Mouse (Mus musculus) hindbrain, embryonic 10.5 days (tissue): Measurements from ENCODE around the gene Zfyve27. TPM values are rescaled to one million over a fixed set of nuclear protein-coding genes. Genes with fewer than 3 reads are reported as not detected.

Experiments used
- DNase-seq: peaks from one replicate; pipeline ENCODE4 v3.0.0-alpha.2; 2017; ENCODE audit warnings: low spot score
- H3K27ac ChIP-seq: fragments of 300-500 bp; sonication (generic); 2 replicates; pipeline ENCODE4 v1.5.1; 2016; ENCODE audit warnings: mild to moderate bottlenecking, moderate library complexity
- H3K27me3 ChIP-seq: fragments of 300-500 bp; sonication (generic); 2 replicates; pipeline ENCODE4 v1.6.1; 2016; ENCODE audit warnings: mild to moderate bottlenecking; ENCODE audit not compliant: poor library complexity, insufficient read depth, severe bottlenecking
- H3K36me3 ChIP-seq: fragments of 300-500 bp; sonication (generic); 2 replicates; pipeline ENCODE4 v1.6.1; 2016; ENCODE audit warnings: mild to moderate bottlenecking, moderate library complexity
- H3K4me1 ChIP-seq: fragments of 300-500 bp; sonication (generic); replicated peaks from 2 replicates; pipeline ENCODE4 v1.6.1; 2016; ENCODE audit warnings: mild to moderate bottlenecking
- H3K4me3 ChIP-seq: fragments of 300-500 bp; sonication (generic); 2 replicates; pipeline ENCODE4 v1.5.1; 2016; ENCODE audit warnings: mild to moderate bottlenecking, moderate library complexity
- H3K9me3 ChIP-seq: fragments of 300-500 bp; sonication (generic); 2 replicates; pipeline ENCODE4 v1.6.1; 2016; ENCODE audit warnings: mild to moderate bottlenecking, moderate library complexity
- WGBS: fragments of 180-500 bp; shearing (Covaris S2); methylation state at CpG from one replicate; pipeline ENCODE4 v1.1.7; 2016; 5-methylcytosine and 5-hydroxymethylcytosine counted together
- polyA plus RNA-seq: library from polyadenylated mRNA; unstranded; fragments of >200 nt; fragmentation: Nextera tagmentation; extraction: Ambion mirVana; gene quantifications from 2 replicates; pipeline ENCODE4 v1.2.1, GENCODE M21; 2016

The Zfyve27 gene
- polyA plus RNA-seq, 1 experiment from 2014 or later: 40.2 TPM

GRCm38 (mm10) chr19:42145731-42146130, 18.0 kb upstream of the Zfyve27 start:
- Histone ChIP-seq H3K27me3 (peaks cover 48% of the 10 kb centered on the region), H3K4me1 (peaks cover 28% of the 10 kb centered on the region), H3K9me3 (no peaks in the 10 kb centered on the region), H3K36me3 (no peaks in the 10 kb centered on the region), H3K27ac (no peak overlapping the region), H3K4me3 (no peak overlapping the region)
- 95% methylated on average over 2 of the region's 2 CpGs for WGBS
- no peak for DNase-seq

- no peaks in the 10 kb centered on the region for H3K9me3 ChIP-seq
- no peak for DNase-seq
- WGBS: 89% methylated on average over 9 of the region's 9 CpGs
- peak overlapping the region; percentile 87; the same call in 1 of the 2 replicates for H3K27ac ChIP-seq
- H3K27me3 ChIP-seq: peaks cover 48% of the 10 kb centered on the region
- H3K4me3 ChIP-seq: peak overlapping the region; percentile 67
- H3K4me1 ChIP-seq: peaks cover 31% of the 10 kb centered on the region
- no peaks in the 10 kb centered on the region for H3K36me3 ChIP-seq
Measured at GRCm38 (mm10) chr19:42146276-42147010, 17.3 kb upstream of the Zfyve27 start.

GRCm38 (mm10) chr19:42147170-42147768, 16.5 kb upstream of the Zfyve27 start, which contains the start of gene Marveld1:
TSS of gene Marveld1 (plus strand) at chr19:42147400.
- H3K4me3 ChIP-seq: peak within 1 kb of the TSS; percentile 67
- peaks cover 48% of the 10 kb centered on the region for H3K27me3 ChIP-seq
- DNase-seq: peak; percentile 56
- H3K9me3 ChIP-seq: no peaks in the 10 kb centered on the region
- 3% methylated on average over 54 of the region's 57 CpGs for WGBS
- H3K36me3 ChIP-seq: no peaks in the 10 kb centered on the region
- H3K4me1 ChIP-seq: peaks cover 36% of the 10 kb centered on the region
- peak within 1 kb of the TSS; percentile 87 for H3K27ac ChIP-seq

GRCm38 (mm10) chr19:42147769-42148568, 15.8 kb upstream of the Zfyve27 start:
- WGBS: under 1% methylated on average over 63 of the region's 63 CpGs
- peaks cover 48% of the 10 kb centered on the region for H3K27me3 ChIP-seq
- peak overlapping the region; percentile 87 for H3K27ac ChIP-seq

GRCm38 (mm10) chr19:42148569-42148860, 15.2 kb upstream of the Zfyve27 start:
- Histone ChIP-seq H3K27me3 (peaks cover 48% of the 10 kb centered on the region), H3K4me1 (peaks cover 38% of the 10 kb centered on the region), H3K9me3 (no peaks in the 10 kb centered on the region), H3K4me3 (peak overlapping the region; percentile 67), H3K27ac (no peak overlapping the region), H3K36me3 (no peaks in the 10 kb centered on the region)
- DNase-seq: no peak
- WGBS: 21% methylated on average over 7 of the region's 7 CpGs

More at GRCm38 (mm10) chr19:42147769-42148568, 15.8 kb upstream of the Zfyve27 start:
- Histone ChIP-seq H3K4me3 (peak overlapping the region; percentile 67), H3K9me3 (no peaks in the 10 kb centered on the region), H3K4me1 (peaks cover 38% of the 10 kb centered on the region), H3K36me3 (no peaks in the 10 kb centered on the region)
- peak; percentile 74 for DNase-seq

GRCm38 (mm10) chr19:42151990-42152389, 11.8 kb upstream of the Zfyve27 start:
- Histone ChIP-seq H3K27me3 (peaks cover 25% of the 10 kb centered on the region), H3K27ac (no peak overlapping the region), H3K4me3 (no peak overlapping the region), H3K4me1 (peaks cover 36% of the 10 kb centered on the region), H3K36me3 (no peaks in the 10 kb centered on the region), H3K9me3 (no peaks in the 10 kb centered on the region)
- DNase-seq: peak; percentile 86
- 8% methylated on average over 6 of the region's 6 CpGs for WGBS

- WGBS: 75% methylated on average over 12 of the region's 12 CpGs
- H3K36me3 ChIP-seq: no peaks in the 10 kb centered on the region
- H3K4me1 ChIP-seq: peaks cover 14% of the 10 kb centered on the region
- H3K27me3 ChIP-seq: no peaks in the 10 kb centered on the region
- no peaks in the 10 kb centered on the region for H3K9me3 ChIP-seq
- no peak overlapping the region for H3K4me3 ChIP-seq
- no peak for DNase-seq
- peak overlapping the region; percentile 70 for H3K27ac ChIP-seq
Measured at GRCm38 (mm10) chr19:42157493-42158237, 6.1 kb upstream of the Zfyve27 start.

GRCm38 (mm10) chr19:42158246-42159017, 5.3 kb upstream of the Zfyve27 start:
- peaks cover 14% of the 10 kb centered on the region for H3K4me1 ChIP-seq
- no peaks in the 10 kb centered on the region for H3K36me3 ChIP-seq
- DNase-seq: peak; percentile 13
- H3K27me3 ChIP-seq: no peaks in the 10 kb centered on the region
- H3K27ac ChIP-seq: peak overlapping the region; percentile 70
- H3K4me3 ChIP-seq: no peak overlapping the region
- H3K9me3 ChIP-seq: no peaks in the 10 kb centered on the region
- WGBS: 59% methylated on average over 13 of the region's 13 CpGs

- Histone ChIP-seq H3K36me3 (no peaks in the 10 kb centered on the region), H3K27ac (no peak overlapping the region), H3K4me3 (no peak overlapping the region), H3K27me3 (peaks cover 25% of the 10 kb centered on the region), H3K4me1 (no peaks in the 10 kb centered on the region), H3K9me3 (no peaks in the 10 kb centered on the region)
- WGBS: 69% methylated on average over 7 of the region's 7 CpGs
- DNase-seq: no peak
Measured at GRCm38 (mm10) chr19:42164188-42164587, 437 bp downstream of the Zfyve27 start.

- no peaks in the 10 kb centered on the region for H3K9me3 ChIP-seq
- no peaks in the 10 kb centered on the region for H3K36me3 ChIP-seq
- 6% methylated on average over 12 of the region's 12 CpGs for WGBS
- peaks cover 31% of the 10 kb centered on the region for H3K27me3 ChIP-seq
- H3K4me3 ChIP-seq: peak overlapping the region; percentile 31
- peak; percentile 83 for DNase-seq
- no peak overlapping the region; the same call in 1 of the 2 replicates for H3K27ac ChIP-seq
- H3K4me1 ChIP-seq: peaks cover 8% of the 10 kb centered on the region
Measured at GRCm38 (mm10) chr19:42166130-42166529, 2.4 kb downstream of the Zfyve27 start.

GRCm38 (mm10) chr19:42166766-42167165, 3.0 kb downstream of the Zfyve27 start:
- Histone ChIP-seq H3K4me3 (no peak overlapping the region), H3K36me3 (no peaks in the 10 kb centered on the region), H3K9me3 (no peaks in the 10 kb centered on the region), H3K27ac (no peak overlapping the region), H3K4me1 (peaks cover 14% of the 10 kb centered on the region), H3K27me3 (peaks cover 31% of the 10 kb centered on the region)
- 56% methylated on average over 3 of the region's 3 CpGs for WGBS
- DNase-seq: no peak

- Histone ChIP-seq H3K27ac (no peak overlapping the region), H3K27me3 (peaks cover 31% of the 10 kb centered on the region), H3K4me3 (no peak overlapping the region), H3K9me3 (no peaks in the 10 kb centered on the region), H3K36me3 (no peaks in the 10 kb centered on the region), H3K4me1 (peaks cover 16% of the 10 kb centered on the region)
- 61% methylated on average over 9 of the region's 9 CpGs for WGBS
- no peak for DNase-seq
Measured at GRCm38 (mm10) chr19:42167489-42167888, 3.7 kb downstream of the Zfyve27 start.
